Mouse (Mus musculus) ES-E14 (cell line): ENCODE measurements around the gene Cog5. TPM values are rescaled to one million over a fixed set of nuclear protein-coding genes. Genes with fewer than 3 reads are reported as not detected.

Experiments
- DNase-seq: peaks from one replicate; pipeline ENCODE4 v3.0.0-alpha.2; 2013; ENCODE audit warnings: low read depth, low spot score
- H3K27ac ChIP-seq: 2 replicates; pipeline ENCODE4 v1.5.1; 2012; ENCODE audit warnings: low read depth, mild to moderate bottlenecking, low read length, moderate library complexity, mixed read lengths; ENCODE audit not compliant: poor library complexity, insufficient read depth, severe bottlenecking
- H3K36me3 ChIP-seq: 2 replicates; pipeline ENCODE4 v1.6.1; 2012; ENCODE audit warnings: mild to moderate bottlenecking, low read length, moderate library complexity, mixed read lengths; ENCODE audit not compliant: control insufficient read depth, poor library complexity, insufficient read depth, severe bottlenecking
- H3K4me1 ChIP-seq, 2 experiments: fragments of 150-350 bp in 1 of 2; sonication (generic) in 1 of 2; 2 replicates each; pipeline ENCODE4 v1.6.1; 2012; ENCODE audit warnings: low read length in 2 of 2, mild to moderate bottlenecking in 1 of 2, mixed read lengths in 1 of 2; ENCODE audit not compliant: control insufficient read depth in 2 of 2, insufficient read depth in 2 of 2, poor library complexity in 1 of 2
- H3K4me3 ChIP-seq, 2 experiments: fragments of 150-350 bp in 1 of 2; sonication (generic) in 1 of 2; 2 replicates each; pipeline ENCODE4 v1.5.1; 2012; ENCODE audit warnings: low read length in 2 of 2, low read depth in 1 of 2, mild to moderate bottlenecking in 1 of 2, mixed read lengths in 1 of 2; ENCODE audit not compliant: insufficient read depth in 1 of 2, poor library complexity in 1 of 2, severe bottlenecking in 1 of 2
- H3K9ac ChIP-seq: 2 replicates; pipeline ENCODE4 v1.6.1; 2012; ENCODE audit warnings: low read depth, mild to moderate bottlenecking, low read length, mixed read lengths; ENCODE audit not compliant: poor library complexity, insufficient read depth, severe bottlenecking
- H3K9me3 ChIP-seq: fragments of 150-350 bp; sonication (generic); 2 replicates; pipeline ENCODE4 v1.6.1; 2012; ENCODE audit warnings: low read depth, mild to moderate bottlenecking, low read length; ENCODE audit not compliant: control insufficient read depth, insufficient read depth
- CHD2 ChIP-seq: IDR thresholded peaks from 2 replicates; pipeline ENCODE4 v1.6.1; 2014; ENCODE audit warnings: mild to moderate bottlenecking, low read depth, low read length, inconsistent platforms
- HCFC1 ChIP-seq: IDR thresholded peaks from 2 replicates; pipeline ENCODE4 v1.6.1; 2012; ENCODE audit warnings: low read length, inconsistent platforms, borderline replicate concordance; ENCODE audit not compliant: insufficient read depth
- MAFK ChIP-seq: IDR thresholded peaks from 2 replicates; pipeline ENCODE4 v1.6.1; 2014; ENCODE audit warnings: mild to moderate bottlenecking, low read depth, low read length, inconsistent platforms; ENCODE audit not compliant: insufficient read depth
- ZC3H11A ChIP-seq: IDR thresholded peaks from 2 replicates; pipeline ENCODE4 v1.6.1; 2012; ENCODE audit warnings: low read depth, mild to moderate bottlenecking, inconsistent platforms, low read length, borderline replicate concordance
- ZNF384 ChIP-seq: IDR thresholded peaks from 2 replicates; pipeline ENCODE4 v1.6.1; 2012; ENCODE audit warnings: low read depth, low read length, inconsistent platforms
- in situ Hi-C, 2 experiments: fragments of 600-800 bp; cut with MboI; formaldehyde crosslinking; loops; one replicate each; pipeline ENCODE4 v1.15.1; 2025; ENCODE audit warnings: low sequenced_read_pairs in 2 of 2, inconsistent platforms in 1 of 2; ENCODE audit not compliant: unreplicated experiment in 2 of 2
- total RNA-seq: library from RNA; depleted of rRNA; stranded (reverse); fragments of 300-350 nt; gene quantifications from 2 replicates; pipeline ENCODE4 v1.2.3, GENCODE M21; 2012

Gene Cog5
- total RNA-seq, 1 experiment, result 33.3 TPM

- DNase-seq, result no peak
- in situ Hi-C loops, result no loop called here
These were observed 1.1 kb upstream of the Cog5 start for GRCm38 (mm10) chr12:31653611-31654010.

DNA sequence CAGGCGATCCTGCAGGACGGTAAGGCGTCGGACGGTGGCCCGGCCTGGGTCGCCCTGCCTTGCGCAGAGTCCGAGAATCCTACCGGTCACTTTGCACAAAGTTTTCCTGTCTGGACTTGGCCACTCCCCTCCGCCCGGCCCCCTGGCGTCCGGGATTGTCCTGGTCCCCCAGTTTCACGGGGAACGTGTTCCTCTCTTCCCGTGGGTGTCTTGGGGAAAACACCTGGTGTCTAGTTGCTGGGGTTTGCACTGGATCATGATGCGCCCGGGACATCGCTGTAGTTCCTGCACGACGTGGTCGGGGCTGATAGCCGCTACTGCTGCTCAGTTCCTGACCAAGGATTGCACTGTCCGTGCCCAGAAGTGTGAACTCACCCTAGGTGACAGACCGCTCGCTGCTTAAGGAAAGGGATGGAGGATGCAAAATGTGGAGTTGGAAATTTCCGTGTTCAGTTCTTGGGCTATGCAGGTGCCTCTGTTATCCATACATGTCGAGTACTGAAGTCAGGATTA lies 352 bp downstream of the Cog5 start:
- no peak overlapping the region for H3K27ac ChIP-seq
- H3K4me3 ChIP-seq, result peak overlapping the region; percentile 93 to 95
- H3K4me1 ChIP-seq, result no peaks in the 10 kb centered on the region
- in situ Hi-C loops, result no loop called here
- no peak for TF ChIP-seq CHD2
- TF ChIP-seq ZNF384, result no peak
- no peak for TF ChIP-seq ZC3H11A
- no peak for TF ChIP-seq MAFK
- no peak for TF ChIP-seq HCFC1
- H3K9ac ChIP-seq, result peak overlapping the region; percentile 81
- no peak for DNase-seq
- H3K36me3 ChIP-seq, result no peaks in the 10 kb centered on the region
- H3K9me3 ChIP-seq, result no peaks in the 10 kb centered on the region

More at GRCm38 (mm10) chr12:31653611-31654010, 1.1 kb upstream of the Cog5 start:
- no peaks in the 10 kb centered on the region for H3K4me1 ChIP-seq
- no peak overlapping the region for H3K9ac ChIP-seq
- no peaks in the 10 kb centered on the region for H3K9me3 ChIP-seq
- H3K4me3 ChIP-seq, result peak overlapping the region; percentile 15 to 95; a peak in 3 of 4 replicates
- H3K27ac ChIP-seq, result no peak overlapping the region
- H3K36me3 ChIP-seq, result no peaks in the 10 kb centered on the region
- TF ChIP-seq HCFC1 (no peak), CHD2 (no peak), ZC3H11A (no peak), MAFK (no peak), ZNF384 (no peak)

GRCm38 (mm10) chr12:31656841-31657240 lies 2.2 kb downstream of the Cog5 start:
- in situ Hi-C loops, result no loop called here
- H3K36me3 ChIP-seq, result no peaks in the 10 kb centered on the region
- H3K9me3 ChIP-seq, result no peaks in the 10 kb centered on the region
- H3K4me1 ChIP-seq, result no peaks in the 10 kb centered on the region
- no peak for DNase-seq
- H3K27ac ChIP-seq, result no peak overlapping the region
- H3K4me3 ChIP-seq, result no peak overlapping the region
- H3K9ac ChIP-seq, result no peak overlapping the region
- TF ChIP-seq MAFK, result no peak

DNA sequence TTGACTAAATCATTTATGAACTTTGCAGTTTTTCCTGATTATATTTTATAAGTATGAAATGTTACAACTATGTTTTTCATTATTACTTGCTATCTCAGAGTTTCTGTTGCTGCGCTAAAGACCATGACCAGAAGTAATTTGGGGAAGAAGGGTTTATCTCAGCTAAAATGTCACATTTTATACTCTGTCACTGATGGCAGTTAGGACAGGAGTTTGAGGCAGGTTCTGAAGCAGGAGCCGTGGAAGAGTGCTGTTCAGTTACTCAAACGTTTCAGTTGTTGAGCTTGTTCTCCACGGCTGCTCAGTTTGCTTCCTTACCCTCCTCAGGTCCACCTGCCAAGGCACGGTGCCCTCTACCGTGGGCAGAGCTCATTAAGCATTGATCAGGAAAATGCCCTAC lies 11.3 kb downstream of the Cog5 start:
- DNase-seq, result no peak
- H3K27ac ChIP-seq, result no peak overlapping the region
- TF ChIP-seq ZC3H11A (no peak), MAFK (no peak), CHD2 (no peak), ZNF384 (no peak), HCFC1 (no peak)
- no peaks in the 10 kb centered on the region for H3K9me3 ChIP-seq
- in situ Hi-C loops, result no loop called here
- H3K9ac ChIP-seq, result no peak overlapping the region
- H3K4me1 ChIP-seq, result 0 out of 4 replicates have a peak, but pooled peaks cover 0 to 2% of the 10 kb centered on the region in 2 experiments
- no peak overlapping the region for H3K4me3 ChIP-seq
- H3K36me3 ChIP-seq, result peaks cover 5% of the 10 kb centered on the region; the same call in 1 of the 2 replicates

DNA sequence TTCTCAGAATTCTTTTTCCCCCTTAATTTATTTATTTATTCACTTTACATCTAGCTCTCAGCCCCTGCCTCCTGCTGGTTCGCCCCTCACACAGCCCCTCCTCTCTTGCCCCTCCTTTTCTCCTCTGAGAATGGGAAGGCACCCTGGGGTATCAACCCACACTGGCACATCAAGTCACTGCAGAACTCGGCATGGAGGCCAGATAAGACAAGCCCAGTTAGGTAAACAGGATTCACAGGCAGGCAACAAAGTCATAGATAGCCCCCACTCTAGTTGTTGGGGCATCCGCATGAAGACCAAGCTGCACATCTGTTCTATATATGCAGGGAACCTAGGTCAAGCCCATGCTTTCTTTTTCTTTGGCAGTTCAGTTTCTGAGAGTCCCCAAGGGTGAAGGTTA lies 12.5 kb downstream of the Cog5 start:
- Histone ChIP-seq H3K4me3 (no peak overlapping the region), H3K27ac (no peak overlapping the region), H3K9ac (no peak overlapping the region), H3K36me3 (peaks cover 5% of the 10 kb centered on the region; the same call in 1 of the 2 replicates), H3K9me3 (no peaks in the 10 kb centered on the region), H3K4me1 (0 out of 4 replicates have a peak, but pooled peaks cover 0 to 2% of the 10 kb centered on the region in 2 experiments)
- DNase-seq, result no peak
- in situ Hi-C loops, result no loop called here
- TF ChIP-seq MAFK (no peak), CHD2 (no peak), HCFC1 (no peak), ZNF384 (no peak)
